Mouse (Mus musculus) lung, postnatal 0 days (tissue): ENCODE measurements around the gene Leng8. TPM values are rescaled to one million over a fixed set of nuclear protein-coding genes. Genes with fewer than 3 reads are reported as not detected.

ENCODE experiments used
- ATAC-seq: fragments of 200-750 bp; cut with Nextera tagmentation; 2 replicates; pipeline ENCODE4 v1.8.0; 2017; ENCODE audit warnings: moderate library complexity
- DNase-seq: peaks from one replicate; pipeline ENCODE4 v3.0.0-alpha.2; 2016; ENCODE audit warnings: low spot score
- H3K27ac ChIP-seq: fragments of 300-500 bp; sonication (generic); 2 replicates; pipeline ENCODE4 v1.5.1; 2014; ENCODE audit warnings: antibody characterized with exemption, mild to moderate bottlenecking, low read length, mixed read lengths
- H3K27me3 ChIP-seq: fragments of 300-500 bp; sonication (generic); replicated peaks from 2 replicates; pipeline ENCODE4 v1.6.1; 2014; ENCODE audit warnings: low read length, mixed read lengths; ENCODE audit not compliant: insufficient read depth
- H3K36me3 ChIP-seq: fragments of 300-500 bp; sonication (generic); 2 replicates; pipeline ENCODE4 v1.6.1; 2014; ENCODE audit warnings: low read length, mixed read lengths; ENCODE audit not compliant: insufficient read depth
- H3K4me1 ChIP-seq: fragments of 300-500 bp; sonication (generic); 2 replicates; pipeline ENCODE4 v1.6.1; 2014; ENCODE audit warnings: antibody characterized with exemption, low read depth, low read length, mixed read lengths; ENCODE audit not compliant: insufficient read depth
- H3K4me2 ChIP-seq: fragments of 300-500 bp; sonication (generic); replicated peaks from 2 replicates; pipeline ENCODE4 v1.6.1; 2014; ENCODE audit warnings: low read depth, mild to moderate bottlenecking, low read length, moderate library complexity, mixed read lengths
- H3K4me3 ChIP-seq: fragments of 300-500 bp; sonication (generic); 2 replicates; pipeline ENCODE4 v1.5.1; 2014; ENCODE audit warnings: low read depth, low read length
- H3K9ac ChIP-seq: fragments of 300-500 bp; sonication (generic); replicated peaks from 2 replicates; pipeline ENCODE4 v1.6.1; 2014; ENCODE audit warnings: low read depth, mild to moderate bottlenecking
- H3K9me3 ChIP-seq: fragments of 300-500 bp; sonication (generic); 2 replicates; pipeline ENCODE4 v1.6.1; 2016; ENCODE audit warnings: low read length, mixed read lengths
- CTCF ChIP-seq: IDR thresholded peaks from 2 replicates; pipeline ENCODE4 v1.5.1; 2016; ENCODE audit warnings: antibody characterized with exemption, mild to moderate bottlenecking
- EP300 ChIP-seq: IDR thresholded peaks from 2 replicates; pipeline ENCODE4 v1.6.1; 2016; ENCODE audit warnings: antibody characterized with exemption, mild to moderate bottlenecking, control low read depth
- WGBS: fragments of 180-500 bp; shearing (Covaris S2); extraction: QIAGEN DNeasy Blood & Tissue Kit; methylation state at CpG from one replicate; pipeline ENCODE4 v1.1.7; 2014; 5-methylcytosine and 5-hydroxymethylcytosine counted together
- polyA plus RNA-seq: library from polyadenylated mRNA; unstranded; fragments of >200 nt; fragmentation: Nextera tagmentation; extraction: Ambion mirVana; gene quantifications from 2 replicates; pipeline ENCODE4 v1.2.1, GENCODE M21; 2015

Leng8 gene
- polyA plus RNA-seq, 1 experiment from 2014 or later, result 29.6 TPM

- DNase-seq, result peak; percentile 56
- WGBS, result 52% methylated on average over 6 of the region's 6 CpGs
- Histone ChIP-seq H3K4me2 (no peak overlapping the region), H3K4me1 (peaks cover 6% of the 10 kb centered on the region; the same call in 1 of the 2 replicates), H3K36me3 (peaks cover 67% of the 10 kb centered on the region), H3K27me3 (no peaks in the 10 kb centered on the region), H3K9ac (no peak overlapping the region), H3K4me3 (no peak overlapping the region), H3K9me3 (no peaks in the 10 kb centered on the region), H3K27ac (no peak overlapping the region)
- TF ChIP-seq CTCF (peak; percentile 87), EP300 (no peak)
- no peak for ATAC-seq
Measured at GRCm38 (mm10) chr7:4145552-4146190, 8.8 kb downstream of the Leng8 start.

- Histone ChIP-seq H3K9me3 (no peaks in the 10 kb centered on the region), H3K36me3 (peaks cover 59% of the 10 kb centered on the region), H3K4me3 (no peak overlapping the region), H3K27me3 (no peaks in the 10 kb centered on the region), H3K27ac (no peak overlapping the region), H3K9ac (no peak overlapping the region), H3K4me2 (no peak overlapping the region), H3K4me1 (peaks cover 6% of the 10 kb centered on the region; the same call in 1 of the 2 replicates)
- TF ChIP-seq EP300, result no peak
- TF ChIP-seq CTCF, result no peak
- DNase-seq (no peak), ATAC-seq (no peak)
- 89% methylated on average over 23 of the region's 23 CpGs for WGBS
Measured at GRCm38 (mm10) chr7:4146241-4147180, 9.7 kb downstream of the Leng8 start.

GRCm38 (mm10) chr7:4147371-4147770 is 10.5 kb downstream of the Leng8 start:
- H3K4me2 ChIP-seq, result no peak overlapping the region
- no peak overlapping the region for H3K27ac ChIP-seq
- 75% methylated on average over 18 of the region's 20 CpGs for WGBS
- H3K36me3 ChIP-seq, result peaks cover 50% of the 10 kb centered on the region
- no peak for TF ChIP-seq EP300
- ATAC-seq, result no peak
- H3K9me3 ChIP-seq, result no peaks in the 10 kb centered on the region
- DNase-seq, result no peak
- H3K27me3 ChIP-seq, result no peaks in the 10 kb centered on the region
- H3K9ac ChIP-seq, result no peak overlapping the region
- H3K4me3 ChIP-seq, result no peak overlapping the region
- peaks cover 6% of the 10 kb centered on the region; the same call in 1 of the 2 replicates for H3K4me1 ChIP-seq

- H3K27me3 ChIP-seq, result no peaks in the 10 kb centered on the region
- 69% methylated on average over 4 of the region's 4 CpGs for WGBS
- H3K27ac ChIP-seq, result 0 out of 2 replicates have a peak overlapping the region, but pooled peaks have one; percentile 99
- no peak for ATAC-seq
- DNase-seq, result peak; percentile 77
- H3K36me3 ChIP-seq, result peaks cover 46% of the 10 kb centered on the region
- H3K4me3 ChIP-seq, result no peak overlapping the region
- H3K9me3 ChIP-seq, result no peaks in the 10 kb centered on the region
- peaks cover 6% of the 10 kb centered on the region; the same call in 1 of the 2 replicates for H3K4me1 ChIP-seq
- H3K9ac ChIP-seq, result no peak overlapping the region
- no peak for TF ChIP-seq EP300
- TF ChIP-seq CTCF, result no peak
- H3K4me2 ChIP-seq, result peak overlapping the region; percentile 84
Measured at GRCm38 (mm10) chr7:4147836-4148235, 11.0 kb downstream of the Leng8 start.

GRCm38 (mm10) chr7:4148341-4149208 is 11.7 kb downstream of the Leng8 start:
- 27% methylated on average over 18 of the region's 18 CpGs for WGBS
- Histone ChIP-seq H3K4me1 (peaks cover 6% of the 10 kb centered on the region; the same call in 1 of the 2 replicates), H3K27me3 (no peaks in the 10 kb centered on the region), H3K9me3 (no peaks in the 10 kb centered on the region), H3K9ac (peak overlapping the region; percentile 79), H3K27ac (peak overlapping the region; percentile 99), H3K4me2 (peak overlapping the region; percentile 84), H3K4me3 (peak overlapping the region; percentile 76), H3K36me3 (peaks cover 38% of the 10 kb centered on the region)
- peak; percentile 76 for DNase-seq
- peak; percentile 10 for ATAC-seq
- TF ChIP-seq EP300 (no peak), CTCF (no peak)
